Mouse (Mus musculus): Measurements from ENCODE around the gene Asb7. TPM values are rescaled to one million over a fixed set of nuclear protein-coding genes. Genes with fewer than 3 reads are reported as not detected.

Gene Asb7
- 10 to 100 TPM; 15.5 to 18.6 TPM for total RNA-seq (2021)
- long read RNA-seq, experiment 1, full-length matches to known transcripts, result 14 of 19 reads
- long read RNA-seq, experiment 1, partial matches to known transcripts, result 1 of 19 reads
- long read RNA-seq, experiment 1, other reads (novel, unspliced or antisense), result 4 of 19 reads
- long read RNA-seq, experiment 2, full-length matches to known transcripts, result 6 of 12 reads
- long read RNA-seq, experiment 2, partial matches to known transcripts, result 0 of 12 reads
- long read RNA-seq, experiment 2, other reads (novel, unspliced or antisense), result 6 of 12 reads

- DNase-seq (ENCODE audit: low spot score in 2 of 2), result no peak
Observed at GRCm38 (mm10) chr7:66689294-66689619, at the start of gene Asb7. TSS of gene Asb7 (minus strand) at chr7:66689596.

- no peak for DNase-seq (ENCODE audit: low spot score in 2 of 2)
Observed at GRCm38 (mm10) chr7:66737418-66737817, 48.0 kb upstream of the Asb7 start.

- no peak for DNase-seq (ENCODE audit: low spot score in 2 of 2)
Observed at GRCm38 (mm10) chr7:66734993-66735392, 45.6 kb upstream of the Asb7 start.

- no peak for DNase-seq (ENCODE audit: low spot score in 2 of 2)
Observed at GRCm38 (mm10) chr7:66734466-66734865, 45.1 kb upstream of the Asb7 start.

- DNase-seq (ENCODE audit: low spot score in 2 of 2), result no peak
Observed at GRCm38 (mm10) chr7:66733882-66734281, 44.5 kb upstream of the Asb7 start.

- no peak for DNase-seq (ENCODE audit: low spot score in 2 of 2)
Observed at GRCm38 (mm10) chr7:66733431-66733830, 44.0 kb upstream of the Asb7 start.

- DNase-seq (ENCODE audit: low spot score in 2 of 2), result no peak
Observed at GRCm38 (mm10) chr7:66729232-66729631, 39.8 kb upstream of the Asb7 start.

- DNase-seq (ENCODE audit: low spot score in 2 of 2), result no peak
Observed at GRCm38 (mm10) chr7:66728072-66728471, 38.7 kb upstream of the Asb7 start.

- DNase-seq (ENCODE audit: low spot score in 2 of 2), result no peak
Observed at GRCm38 (mm10) chr7:66724954-66725353, 35.6 kb upstream of the Asb7 start.

- DNase-seq (ENCODE audit: low spot score in 2 of 2), result no peak
Observed at GRCm38 (mm10) chr7:66724514-66724913, 35.1 kb upstream of the Asb7 start.

GRCm38 (mm10) chr7:66711166-66711565 lies 21.8 kb upstream of the Asb7 start:
- DNase-seq (ENCODE audit: low spot score in 2 of 2), result no peak

GRCm38 (mm10) chr7:66704631-66705030 lies 15.2 kb upstream of the Asb7 start:
- no peak for DNase-seq (ENCODE audit: low spot score in 2 of 2)

GRCm38 (mm10) chr7:66702721-66703120 lies 13.3 kb upstream of the Asb7 start:
- DNase-seq (ENCODE audit: low spot score in 2 of 2), result no peak

- no peak for DNase-seq (ENCODE audit: low spot score in 2 of 2)
Observed at GRCm38 (mm10) chr7:66694467-66694866, 5.1 kb upstream of the Asb7 start.

GRCm38 (mm10) chr7:66689620-66690360 lies 394 bp upstream of the Asb7 start, which contains the start of gene Lins1:
TSS of gene Lins1 (plus strand) at chr7:66689889.
- DNase-seq (ENCODE audit: low spot score in 2 of 2), result peak; percentile 98 to 99

GRCm38 (mm10) chr7:66688721-66689120 lies 675 bp downstream of the Asb7 start:
- DNase-seq (ENCODE audit: low spot score in 2 of 2), result no peak

- no peak for DNase-seq (ENCODE audit: low spot score in 2 of 2)
Observed at GRCm38 (mm10) chr7:66682119-66682863, 7.1 kb downstream of the Asb7 start.

- DNase-seq (ENCODE audit: low spot score in 2 of 2), result no peak
Observed at GRCm38 (mm10) chr7:66675800-66676199, 13.6 kb downstream of the Asb7 start.

- DNase-seq (ENCODE audit: low spot score in 2 of 2), result no peak
Observed at GRCm38 (mm10) chr7:66667064-66667463, 22.3 kb downstream of the Asb7 start.

GRCm38 (mm10) chr7:66663548-66663947 lies 25.8 kb downstream of the Asb7 start:
- DNase-seq (ENCODE audit: low spot score in 2 of 2), result no peak

GRCm38 (mm10) chr7:66661572-66661971 lies 27.8 kb downstream of the Asb7 start:
- peak; percentile 72 to 81 for DNase-seq (ENCODE audit: low spot score in 2 of 2)

GRCm38 (mm10) chr7:66660972-66661371 lies 28.4 kb downstream of the Asb7 start:
- no peak for DNase-seq (ENCODE audit: low spot score in 2 of 2)
